In genomic region chr5:121398146-121398964, GRCm38 (mm10) we compare ENCODE assay signal across 8 mouse cellular contexts. TPM values are rescaled to one million over a fixed set of nuclear protein-coding genes. Genes with fewer than 3 reads are reported as not detected.
DNase-seq lines count a peak whose midpoint lies in the region; ATAC-seq and TF ChIP-seq lines count a peak whose summit lies in the region.

No protein-coding gene starts in this region.

- peak overlapping the region; percentile 74 for H3K9ac ChIP-seq in hindbrain, embryonic 16.5 days (ENCODE audit: low read depth, low read length)
- peak overlapping the region; percentile 79 for H3K9ac ChIP-seq in midbrain, embryonic 12.5 days (replicated peaks)

- peak overlapping the region; percentile 70 for H3K4me3 ChIP-seq in thymus, adult 2 months (ENCODE audit: control insufficient read depth, insufficient read depth, low read length)
- H3K4me3 ChIP-seq in hindbrain, embryonic 16.5 days (ENCODE audit: low read length), result peak overlapping the region; percentile 61
- peak overlapping the region; percentile 95 for H3K4me3 ChIP-seq in midbrain, embryonic 12.5 days

- no peak for TF ChIP-seq POLR2A in thymus, adult 2 months (IDR thresholded peaks at IDR 0.05; ENCODE audit: control insufficient read depth, extremely low read depth, insufficient read depth, low read length, poor library complexity)

- peaks cover 11% of the 10 kb centered on the region for H3K4me1 ChIP-seq in thymus, adult 2 months (replicated peaks; ENCODE audit: control insufficient read depth, insufficient read depth, low read length)
- peaks cover 12% of the 10 kb centered on the region for H3K4me1 ChIP-seq in hindbrain, embryonic 16.5 days (ENCODE audit: control insufficient read depth, insufficient read depth, low read depth, low read length)
- peaks cover 25% of the 10 kb centered on the region for H3K4me1 ChIP-seq in midbrain, embryonic 12.5 days

- H3K9me3 ChIP-seq in hindbrain, embryonic 16.5 days (ENCODE audit: control insufficient read depth, low read length), result no peaks in the 10 kb centered on the region
- H3K9me3 ChIP-seq in midbrain, embryonic 12.5 days, result no peaks in the 10 kb centered on the region

- no peaks in the 10 kb centered on the region for H3K27me3 ChIP-seq in thymus, adult 2 months (ENCODE audit: control insufficient read depth, insufficient read depth, low read length)
- no peaks in the 10 kb centered on the region for H3K27me3 ChIP-seq in hindbrain, embryonic 16.5 days (replicated peaks; ENCODE audit: control insufficient read depth, insufficient read depth, low read length)
- no peaks in the 10 kb centered on the region for H3K27me3 ChIP-seq in midbrain, embryonic 12.5 days

- no peak for TF ChIP-seq CTCF in thymus, adult 2 months (IDR thresholded peaks at IDR 0.05; ENCODE audit: borderline replicate concordance, control insufficient read depth, extremely low read depth, insufficient read depth, low read length, poor library complexity)

- H3K27ac ChIP-seq in thymus, adult 2 months (ENCODE audit: control insufficient read depth, insufficient read depth, low read length), result no peak overlapping the region
- peak overlapping the region; percentile 65 for H3K27ac ChIP-seq in hindbrain, embryonic 16.5 days (ENCODE audit: low read depth, low read length)
- peak overlapping the region; percentile 65; the same call in 1 of the 2 replicates for H3K27ac ChIP-seq in midbrain, embryonic 12.5 days (replicated peaks)

- 1% methylated on average over 67 of the region's 67 CpGs for WGBS in thymus, adult 2 months
- under 1% methylated on average over 51 of the region's 67 CpGs for whole genome bisulfite sequencing in hindbrain, embryonic 16.5 days
- 1% methylated on average over 66 of the region's 67 CpGs for WGBS in midbrain, embryonic 12.5 days

- peak overlapping the region; percentile 89 for H3K4me2 ChIP-seq in hindbrain, embryonic 16.5 days (ENCODE audit: low read length)
- peak overlapping the region; percentile 95 for H3K4me2 ChIP-seq in midbrain, embryonic 12.5 days (replicated peaks)

- DNase-seq in frontal cortex, postnatal 25 days (ENCODE audit: low spot score in 2 of 2), result no peak
- DNase-seq in thymus, adult 2 months, result no peak
- DNase-seq in thymus, postnatal 25 days, result no peak
- no peak for DNase-seq in frontal cortex, postnatal 14 days (ENCODE audit: low spot score in 2 of 2)
- DNase-seq in thymus, postnatal 0 days (ENCODE audit: low spot score), result no peak

- no peaks in the 10 kb centered on the region for H3K36me3 ChIP-seq in thymus, adult 2 months (ENCODE audit: control insufficient read depth, insufficient read depth, low read length)
- no peaks in the 10 kb centered on the region for H3K36me3 ChIP-seq in hindbrain, embryonic 16.5 days (ENCODE audit: control insufficient read depth, insufficient read depth, low read length)
- peaks cover 4% of the 10 kb centered on the region; the same call in 1 of the 2 replicates for H3K36me3 ChIP-seq in midbrain, embryonic 12.5 days

- ATAC-seq in frontal cortex, adult (ENCODE audit: low TSS enrichment), result peak; percentile 42; the same call in 1 of the 2 replicates
- peak; percentile 82 for ATAC-seq in hindbrain, embryonic 16.5 days
- ATAC-seq in midbrain, embryonic 12.5 days (ENCODE audit: low FRiP score, low read depth), result peak; percentile 57

RNA-seq across cellular contexts. Expression of gene Naa25, which starts 0.6 kb away (rescaled TPM):
- 14.4 and 15.3 TPM in 2 replicates for polyA plus RNA-seq in thymus, adult 2 months (2012; rRNA removed)
- polyA plus RNA-seq in hindbrain, embryonic 16.5 days (2015; fragmentation: Nextera tagmentation; extraction: Ambion mirVana), result 58.5 and 59.4 TPM in 2 replicates
- 46.0 and 48.3 TPM in 2 replicates for polyA plus RNA-seq in midbrain, embryonic 12.5 days (2016; fragmentation: Nextera tagmentation; extraction: Ambion mirVana)
- 33.6 and 36.8 TPM in 2 replicates for polyA plus RNA-seq in thymus, postnatal 0 days (2015; fragmentation: Nextera tagmentation; extraction: Ambion mirVana)

RNA-seq across cellular contexts. Expression of gene Trafd1, which starts 12.9 kb away (rescaled TPM):
- polyA plus RNA-seq in thymus, adult 2 months (2012; rRNA removed), result 95.3 and 117 TPM in 2 replicates
- 112 and 124 TPM in 2 replicates for polyA plus RNA-seq in hindbrain, embryonic 16.5 days (2015; fragmentation: Nextera tagmentation; extraction: Ambion mirVana)
- 124 TPM in 2 replicates for polyA plus RNA-seq in midbrain, embryonic 12.5 days (2016; fragmentation: Nextera tagmentation; extraction: Ambion mirVana)
- 87.5 and 90.5 TPM in 2 replicates for polyA plus RNA-seq in thymus, postnatal 0 days (2015; fragmentation: Nextera tagmentation; extraction: Ambion mirVana)

RNA-seq across cellular contexts. Expression of gene Tmem116, which starts 53.3 kb away (rescaled TPM):
- 1.8 and 5.0 TPM in 2 replicates for polyA plus RNA-seq in thymus, adult 2 months (2012; rRNA removed)
- polyA plus RNA-seq in hindbrain, embryonic 16.5 days (2015; fragmentation: Nextera tagmentation; extraction: Ambion mirVana), result 1.9 and 2.3 TPM in 2 replicates
- polyA plus RNA-seq in midbrain, embryonic 12.5 days (2016; fragmentation: Nextera tagmentation; extraction: Ambion mirVana), result 0.96 and 1.1 TPM in 2 replicates
- 1.5 and 2.0 TPM in 2 replicates for polyA plus RNA-seq in thymus, postnatal 0 days (2015; fragmentation: Nextera tagmentation; extraction: Ambion mirVana)

RNA-seq across cellular contexts. Expression of gene Erp29, which starts 54.0 kb away (rescaled TPM):
- 45.1 and 52.7 TPM in 2 replicates for polyA plus RNA-seq in thymus, adult 2 months (2012; rRNA removed)
- polyA plus RNA-seq in hindbrain, embryonic 16.5 days (2015; fragmentation: Nextera tagmentation; extraction: Ambion mirVana), result 199 and 211 TPM in 2 replicates
- 130 and 137 TPM in 2 replicates for polyA plus RNA-seq in midbrain, embryonic 12.5 days (2016; fragmentation: Nextera tagmentation; extraction: Ambion mirVana)
- 102 and 107 TPM in 2 replicates for polyA plus RNA-seq in thymus, postnatal 0 days (2015; fragmentation: Nextera tagmentation; extraction: Ambion mirVana)
